Mouse (Mus musculus) neural tube, embryonic 12.5 days (tissue): ENCODE measurements around the gene Pcnx4. TPM values are rescaled to one million over a fixed set of nuclear protein-coding genes. Genes with fewer than 3 reads are reported as not detected.
"Not testable (repeated sequence)": the region's sequence is repeated elsewhere in the genome, so short reads cannot be mapped to it uniquely, and the experiment has no call there.

Source experiments
- ATAC-seq: fragments of 200-750 bp; cut with Nextera tagmentation; 2 replicates; pipeline ENCODE4 v1.8.0; 2017; ENCODE audit warnings: low read depth, mild to moderate bottlenecking, moderate TSS enrichment, moderate library complexity; ENCODE audit not compliant: low FRiP score
- H3K27ac ChIP-seq: fragments of 300-500 bp; sonication (generic); 2 replicates; pipeline ENCODE4 v1.5.1; 2016
- H3K27me3 ChIP-seq: fragments of 300-500 bp; sonication (generic); replicated peaks from 2 replicates; pipeline ENCODE4 v1.6.1; 2016; ENCODE audit warnings: mild to moderate bottlenecking
- H3K36me3 ChIP-seq: fragments of 300-500 bp; sonication (generic); 2 replicates; pipeline ENCODE4 v1.6.1; 2016; ENCODE audit warnings: mild to moderate bottlenecking
- H3K4me1 ChIP-seq: fragments of 300-500 bp; sonication (generic); 2 replicates; pipeline ENCODE4 v1.6.1; 2016
- H3K4me2 ChIP-seq: fragments of 300-500 bp; sonication (generic); replicated peaks from 2 replicates; pipeline ENCODE4 v1.6.1; 2016; ENCODE audit warnings: mild to moderate bottlenecking
- H3K4me3 ChIP-seq: fragments of 300-500 bp; sonication (generic); 2 replicates; pipeline ENCODE4 v1.5.1; 2016
- H3K9ac ChIP-seq: fragments of 300-500 bp; sonication (generic); 2 replicates; pipeline ENCODE4 v1.6.1; 2016; ENCODE audit warnings: mild to moderate bottlenecking
- H3K9me3 ChIP-seq: fragments of 300-500 bp; sonication (generic); 2 replicates; pipeline ENCODE4 v1.6.1; 2016; ENCODE audit warnings: mild to moderate bottlenecking
- WGBS: fragments of 180-500 bp; shearing (Covaris S2); methylation state at CpG from one replicate; pipeline ENCODE4 v1.1.7; 2016; 5-methylcytosine and 5-hydroxymethylcytosine counted together
- polyA plus RNA-seq: library from polyadenylated mRNA; unstranded; fragments of >200 nt; fragmentation: Nextera tagmentation; extraction: Ambion mirVana; gene quantifications from 2 replicates; pipeline ENCODE4 v1.2.1, GENCODE M21; 2016

Gene Pcnx4
- polyA plus RNA-seq, 1 experiment from 2014 or later, result 19.7 TPM

GRCm38 (mm10) chr12:72532303-72532702 lies 3.9 kb upstream of the Pcnx4 start:
- ATAC-seq, result no peak
- Histone ChIP-seq H3K4me3 (no peak overlapping the region), H3K4me1 (no peaks in the 10 kb centered on the region; the same call in 1 of the 2 replicates), H3K27ac (no peak overlapping the region), H3K9me3 (no peaks in the 10 kb centered on the region), H3K27me3 (no peaks in the 10 kb centered on the region), H3K36me3 (no peaks in the 10 kb centered on the region), H3K9ac (no peak overlapping the region), H3K4me2 (no peak overlapping the region)
- 90% methylated on average over 7 of the region's 7 CpGs for WGBS

- Histone ChIP-seq H3K27ac (no peak overlapping the region), H3K27me3 (no peaks in the 10 kb centered on the region), H3K9ac (no peak overlapping the region), H3K36me3 (no peaks in the 10 kb centered on the region; the same call in 1 of the 2 replicates), H3K9me3 (no peaks in the 10 kb centered on the region), H3K4me1 (no peaks in the 10 kb centered on the region; the same call in 1 of the 2 replicates), H3K4me3 (no peak overlapping the region), H3K4me2 (no peak overlapping the region)
- ATAC-seq, result no peak
- 90% methylated on average over 6 of the region's 6 CpGs for WGBS
These were observed 2.2 kb upstream of the Pcnx4 start for GRCm38 (mm10) chr12:72533986-72534385.

GRCm38 (mm10) chr12:72535599-72535998 lies 584 bp upstream of the Pcnx4 start:
- no peaks in the 10 kb centered on the region; the same call in 1 of the 2 replicates for H3K36me3 ChIP-seq
- H3K27ac ChIP-seq, result no peak overlapping the region
- H3K9ac ChIP-seq, result 0 out of 2 replicates have a peak overlapping the region, but pooled peaks have one; percentile 26
- ATAC-seq, result peak; percentile 3; the same call in 1 of the 2 replicates
- no peaks in the 10 kb centered on the region; the same call in 1 of the 2 replicates for H3K4me1 ChIP-seq
- peak overlapping the region; percentile 68 for H3K4me2 ChIP-seq
- H3K4me3 ChIP-seq, result peak overlapping the region; percentile 67
- WGBS, result 47% methylated on average over 3 of the region's 3 CpGs
- H3K27me3 ChIP-seq, result no peaks in the 10 kb centered on the region
- H3K9me3 ChIP-seq, result no peaks in the 10 kb centered on the region

DNA sequence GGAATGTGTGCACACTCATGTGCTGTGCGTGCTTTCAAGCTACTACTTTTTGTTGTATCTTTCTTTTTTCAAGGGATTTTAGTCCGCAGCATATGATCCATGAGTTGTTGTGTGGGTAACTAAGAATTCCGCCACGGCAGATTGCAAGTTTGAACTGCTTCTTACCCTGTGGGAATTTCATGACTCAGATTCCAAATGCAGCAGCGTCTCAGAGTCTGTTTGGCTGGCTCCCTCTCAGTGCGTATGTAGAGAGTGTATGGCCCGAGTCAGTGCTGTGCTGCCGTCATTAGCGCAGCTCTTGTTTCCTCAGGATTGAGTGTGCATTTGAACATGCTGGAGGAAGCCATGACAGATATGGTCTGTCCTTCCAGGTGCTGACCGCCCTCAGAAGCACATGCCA lies 2.4 kb downstream of the Pcnx4 start:
- H3K4me2 ChIP-seq, result no peak overlapping the region
- no peak overlapping the region for H3K27ac ChIP-seq
- H3K27me3 ChIP-seq, result no peaks in the 10 kb centered on the region
- H3K36me3 ChIP-seq, result peaks cover 13% of the 10 kb centered on the region; the same call in 1 of the 2 replicates
- no peak overlapping the region for H3K4me3 ChIP-seq
- H3K4me1 ChIP-seq, result no peaks in the 10 kb centered on the region; the same call in 1 of the 2 replicates
- H3K9me3 ChIP-seq, result no peaks in the 10 kb centered on the region
- WGBS, result 91% methylated on average over 10 of the region's 10 CpGs
- ATAC-seq, result no peak
- no peak overlapping the region for H3K9ac ChIP-seq

DNA sequence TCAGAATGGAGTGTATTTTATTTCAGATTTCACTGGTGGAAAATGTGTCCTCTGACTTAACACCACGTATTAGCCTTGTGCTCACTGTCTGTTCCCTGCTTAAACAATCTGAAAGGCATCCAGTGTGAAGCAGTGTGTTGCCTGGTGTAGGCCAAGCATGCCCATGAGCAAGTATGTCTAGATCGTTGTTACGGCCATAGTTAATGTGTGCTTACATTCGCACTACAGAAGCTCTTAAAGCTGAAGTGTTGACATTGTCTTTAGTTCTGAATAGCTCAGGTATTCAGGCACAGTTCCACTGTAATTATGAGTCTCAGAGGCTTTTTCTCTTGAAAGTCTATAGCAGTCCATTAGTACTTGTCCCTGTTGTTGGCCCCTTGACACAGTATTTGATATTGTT lies 18.2 kb downstream of the Pcnx4 start:
- H3K4me3 ChIP-seq, result no peak overlapping the region
- H3K9ac ChIP-seq, result no peak overlapping the region
- 77% methylated on average over 4 of the region's 4 CpGs for WGBS
- H3K36me3 ChIP-seq, result 0 out of 2 replicates have a peak, but pooled peaks cover 4% of the 10 kb centered on the region
- no peak for ATAC-seq
- H3K27ac ChIP-seq, result no peak overlapping the region
- no peaks in the 10 kb centered on the region for H3K4me1 ChIP-seq
- H3K9me3 ChIP-seq, result no peaks in the 10 kb centered on the region
- no peak overlapping the region for H3K4me2 ChIP-seq
- H3K27me3 ChIP-seq, result no peaks in the 10 kb centered on the region

DNA sequence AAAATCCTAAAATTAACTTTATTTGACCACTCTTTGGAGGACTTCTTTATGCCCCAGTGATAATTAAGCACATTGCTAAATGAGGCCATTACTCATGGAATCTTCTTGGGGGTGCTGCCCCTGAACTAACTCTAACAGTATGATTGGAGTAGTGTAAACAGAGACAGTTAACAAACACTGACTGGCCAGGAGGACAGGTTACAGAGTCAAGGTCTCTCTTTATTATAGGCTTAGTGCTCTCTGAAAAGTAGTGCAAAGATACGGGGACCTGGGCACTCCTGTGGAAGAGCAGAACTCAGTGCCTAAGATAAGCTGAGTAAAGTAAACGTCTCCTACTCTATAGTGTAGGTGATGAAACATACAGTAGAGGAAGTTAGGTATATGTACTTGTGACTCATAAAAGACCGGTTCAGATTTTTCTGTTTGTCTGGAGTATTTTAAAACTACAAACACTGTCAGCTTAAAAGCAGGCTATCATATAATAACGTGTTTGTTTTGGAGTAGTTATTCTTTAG lies 28.2 kb downstream of the Pcnx4 start:
- no peak overlapping the region for H3K4me3 ChIP-seq
- no peaks in the 10 kb centered on the region for H3K36me3 ChIP-seq
- no peaks in the 10 kb centered on the region for H3K27me3 ChIP-seq
- H3K4me2 ChIP-seq, result no peak overlapping the region
- no peak for ATAC-seq
- H3K27ac ChIP-seq, result no peak overlapping the region
- no peak overlapping the region for H3K9ac ChIP-seq
- no peaks in the 10 kb centered on the region for H3K4me1 ChIP-seq
- WGBS, result 88% methylated on average over 4 of the region's 4 CpGs
- H3K9me3 ChIP-seq, result no peaks in the 10 kb centered on the region

- Histone ChIP-seq H3K4me3 (no peak overlapping the region), H3K4me2 (no peak overlapping the region), H3K27ac (no peak overlapping the region), H3K4me1 (no peaks in the 10 kb centered on the region), H3K9ac (no peak overlapping the region), H3K9me3 (peaks cover 5% of the 10 kb centered on the region; the same call in 1 of the 2 replicates), H3K27me3 (no peaks in the 10 kb centered on the region), H3K36me3 (peaks cover 6% of the 10 kb centered on the region; the same call in 1 of the 2 replicates)
- ATAC-seq, result no peak
- 89% methylated on average over 3 of the region's 3 CpGs for WGBS
These were observed 45.8 kb downstream of the Pcnx4 start for GRCm38 (mm10) chr12:72582021-72582420.

DNA sequence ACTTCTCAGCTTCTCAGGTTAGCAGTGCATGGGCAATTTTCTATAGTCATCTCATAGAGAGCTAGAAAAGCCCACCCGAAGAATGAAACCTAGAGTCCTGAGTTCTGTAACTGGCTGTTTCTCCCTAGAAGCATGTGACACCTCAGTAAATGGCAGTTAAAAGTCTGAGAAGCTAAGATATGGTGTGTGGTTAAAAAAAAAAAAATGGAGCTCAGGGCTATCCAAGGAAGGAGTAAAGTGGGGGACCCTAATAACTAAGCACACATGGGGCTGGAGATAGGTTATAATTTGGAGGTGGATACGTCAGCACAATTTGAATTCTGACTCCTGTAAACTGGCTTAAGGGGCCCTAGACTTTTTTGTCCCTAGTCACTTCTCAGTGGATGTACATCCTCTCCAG lies 46.9 kb downstream of the Pcnx4 start:
- no peak overlapping the region for H3K4me3 ChIP-seq
- H3K36me3 ChIP-seq, result 0 out of 2 replicates have a peak, but pooled peaks cover 6% of the 10 kb centered on the region
- H3K4me2 ChIP-seq, result no peak overlapping the region
- no peaks in the 10 kb centered on the region for H3K4me1 ChIP-seq
- ATAC-seq, result no peak
- H3K27me3 ChIP-seq, result no peaks in the 10 kb centered on the region
- H3K9ac ChIP-seq, result no peak overlapping the region
- no peak overlapping the region for H3K27ac ChIP-seq
- peaks cover 5% of the 10 kb centered on the region; the same call in 1 of the 2 replicates for H3K9me3 ChIP-seq
- 92% methylated on average over 2 of the region's 2 CpGs for WGBS

GRCm38 (mm10) chr12:72585339-72585738 lies 49.2 kb downstream of the Pcnx4 start:
- Histone ChIP-seq H3K36me3 (no peaks in the 10 kb centered on the region), H3K4me1 (no peaks in the 10 kb centered on the region), H3K9ac (no peak overlapping the region), H3K4me3 (no peak overlapping the region), H3K9me3 (peaks cover 5% of the 10 kb centered on the region; the same call in 1 of the 2 replicates), H3K27ac (no peak overlapping the region), H3K27me3 (no peaks in the 10 kb centered on the region), H3K4me2 (no peak overlapping the region)
- ATAC-seq, result no peak
- WGBS, result 89% methylated on average over 1 of the region's 1 CpGs

- Histone ChIP-seq H3K4me1 (no peaks in the 10 kb centered on the region), H3K27me3 (no peaks in the 10 kb centered on the region), H3K4me3 (no peak overlapping the region), H3K9me3 (no peaks in the 10 kb centered on the region), H3K27ac (no peak overlapping the region), H3K9ac (no peak overlapping the region), H3K36me3 (no peaks in the 10 kb centered on the region), H3K4me2 (no peak overlapping the region)
- no peak for ATAC-seq
These were observed 56.8 kb downstream of the Pcnx4 start for GRCm38 (mm10) chr12:72592991-72593390.

DNA sequence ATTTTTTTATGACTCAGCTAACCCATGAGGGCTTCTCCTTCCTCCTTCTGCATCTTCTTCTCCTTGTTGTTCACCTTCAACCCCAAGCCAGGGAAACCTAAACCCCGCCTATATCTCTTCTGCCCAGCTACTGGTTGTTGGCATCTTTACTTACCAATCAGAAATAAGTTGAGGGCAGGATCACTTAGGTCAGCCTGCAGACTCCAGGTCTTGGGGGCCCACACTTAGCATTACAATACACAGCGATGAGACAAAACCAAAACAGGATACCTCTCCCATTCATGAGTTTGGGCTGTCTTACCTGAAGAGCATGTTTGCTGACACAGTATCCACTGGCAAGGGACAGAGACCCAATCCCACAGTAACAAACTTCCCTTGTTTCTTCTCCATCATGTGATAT lies 57.8 kb downstream of the Pcnx4 start:
- Histone ChIP-seq H3K27ac (no peak overlapping the region), H3K36me3 (no peaks in the 10 kb centered on the region), H3K9me3 (no peaks in the 10 kb centered on the region), H3K9ac (no peak overlapping the region), H3K27me3 (no peaks in the 10 kb centered on the region), H3K4me1 (no peaks in the 10 kb centered on the region), H3K4me3 (no peak overlapping the region), H3K4me2 (no peak overlapping the region)
- ATAC-seq, result no peak
- 57% methylated on average over 2 of the region's 2 CpGs for WGBS

DNA sequence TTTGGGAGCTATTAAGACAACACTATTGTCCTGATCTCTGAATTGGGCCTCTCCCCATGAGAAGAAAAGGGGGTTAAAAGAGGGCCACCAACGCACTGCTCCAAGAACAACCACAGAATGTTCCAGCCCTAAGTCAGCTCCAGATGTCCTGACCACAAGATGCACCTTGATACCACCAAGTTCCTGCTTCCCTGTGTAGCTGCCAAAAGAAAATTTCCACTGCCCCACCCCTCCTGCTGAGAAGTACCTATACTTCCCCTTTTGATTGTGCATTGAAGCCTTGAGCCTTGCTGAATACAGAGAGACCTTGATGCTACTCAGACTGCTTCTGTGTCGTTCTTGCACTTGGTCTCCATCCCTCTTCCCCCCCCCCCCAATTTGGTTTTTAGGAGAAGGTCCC lies 62.5 kb downstream of the Pcnx4 start:
- not testable (repeated sequence) for H3K4me3 ChIP-seq, H3K27me3 ChIP-seq, H3K36me3 ChIP-seq, H3K9ac ChIP-seq, H3K4me1 ChIP-seq, H3K27ac ChIP-seq, H3K4me2 ChIP-seq, H3K9me3 ChIP-seq, ATAC-seq
- WGBS, result 89% methylated on average over 2 of the region's 2 CpGs

GRCm38 (mm10) chr12:72612053-72612452 lies 75.9 kb downstream of the Pcnx4 start:
- H3K4me3 ChIP-seq, result no peak overlapping the region
- no peak for ATAC-seq
- no peaks in the 10 kb centered on the region for H3K27me3 ChIP-seq
- H3K9ac ChIP-seq, result no peak overlapping the region
- WGBS, result 94% methylated on average over 3 of the region's 3 CpGs
- H3K4me1 ChIP-seq, result no peaks in the 10 kb centered on the region
- no peaks in the 10 kb centered on the region for H3K36me3 ChIP-seq
- no peaks in the 10 kb centered on the region for H3K9me3 ChIP-seq
- no peak overlapping the region for H3K4me2 ChIP-seq
- no peak overlapping the region for H3K27ac ChIP-seq
